Mouse (Mus musculus): ENCODE data around the gene Tnnt1. TPM values are rescaled to one million over a fixed set of nuclear protein-coding genes. Genes with fewer than 3 reads are reported as not detected.
"Not testable (repeated sequence)": the region's sequence is repeated elsewhere in the genome, so short reads cannot be mapped to it uniquely, and the experiment has no call there.

Gene Tnnt1
- total RNA-seq (2015; ENCODE audit: low replicate concordance) (1.3 TPM in 1 of 2 replicates, not detected in the other), total RNA-seq (2017; ENCODE audit: low replicate concordance) (3.8 and 7.2 TPM in 2 replicates)

GRCm38 (mm10) chr7:4516332-4517050 is at the start of gene Tnnt1:
TSS of gene Tnnt1 (minus strand) at chr7:4516382.
- ATAC-seq (replicated peaks; ENCODE audit: low FRiP score, poor library complexity, severe bottlenecking), result no peak

DNA sequence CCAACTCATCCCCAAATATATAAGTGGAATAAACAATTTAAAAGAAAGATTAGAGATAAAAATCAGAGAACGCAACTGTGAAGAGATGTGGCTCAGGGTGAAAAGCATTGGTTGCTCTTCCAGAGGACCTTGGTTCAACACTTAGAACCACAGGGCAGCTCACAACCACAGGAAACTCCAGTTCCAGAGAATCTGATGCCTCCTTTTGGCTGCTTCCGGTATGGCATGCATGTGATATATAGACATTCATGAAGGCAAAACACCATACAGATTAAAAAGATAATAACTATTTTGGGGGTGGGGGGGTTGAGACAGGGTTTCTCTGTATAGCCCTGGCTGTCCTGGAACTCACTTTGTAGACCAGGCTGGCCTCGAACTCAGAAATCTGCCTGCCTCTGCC is 46.5 kb upstream of the Tnnt1 start:
- no peak for ATAC-seq (replicated peaks; ENCODE audit: low FRiP score, poor library complexity, severe bottlenecking)

DNA sequence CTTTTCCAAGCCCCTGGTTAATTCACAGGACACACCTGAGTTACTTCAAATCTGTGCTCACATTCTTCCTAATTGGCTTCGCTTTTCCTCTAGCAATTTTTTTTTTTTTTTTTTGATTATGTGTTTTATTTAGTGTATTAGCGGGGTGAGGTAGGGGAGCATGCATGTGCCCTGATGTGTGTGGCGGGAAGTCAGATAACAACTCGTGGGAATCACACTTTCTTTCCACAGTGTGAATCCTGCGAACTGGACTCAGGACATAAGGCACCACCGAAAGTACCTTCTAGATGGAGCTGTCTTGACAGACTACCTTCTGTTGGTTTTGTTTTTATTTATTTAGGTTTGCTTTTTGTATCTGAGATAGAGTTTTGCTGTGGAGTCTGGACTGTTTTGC is 41.0 kb upstream of the Tnnt1 start:
- ATAC-seq (replicated peaks; ENCODE audit: low FRiP score, poor library complexity, severe bottlenecking), result no peak; the same call in 1 of the 2 replicates

GRCm38 (mm10) chr7:4556256-4557166 is 40.3 kb upstream of the Tnnt1 start:
- peak; percentile 96 for ATAC-seq (replicated peaks; ENCODE audit: low FRiP score, poor library complexity, severe bottlenecking)

DNA sequence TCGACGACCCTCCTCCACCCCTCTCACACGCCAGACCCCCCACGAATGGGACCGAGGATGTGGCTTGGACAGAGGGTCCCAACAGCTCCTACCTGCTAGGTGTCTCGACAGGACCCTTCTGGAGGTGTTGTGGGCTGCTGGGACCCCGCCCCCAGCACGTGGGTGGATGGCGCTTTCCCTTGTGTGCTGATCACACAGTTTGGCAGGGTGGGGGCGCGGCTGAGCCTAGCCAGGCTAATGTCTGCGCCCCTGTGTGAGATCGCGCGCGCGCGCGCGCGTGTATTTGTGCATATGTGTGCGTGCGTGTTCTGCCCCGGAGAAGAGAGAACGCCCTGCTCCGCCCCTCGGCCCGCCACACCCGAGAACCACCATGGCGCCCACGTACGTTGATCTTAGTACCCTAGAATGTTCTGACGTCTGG is 31.0 kb upstream of the Tnnt1 start, which contains the start of gene Syt5:
TSS of gene Syt5 (minus strand) at position 321 of the 421 bp plus-strand sequence.
- no peak for ATAC-seq (replicated peaks; ENCODE audit: low FRiP score, poor library complexity, severe bottlenecking)

DNA sequence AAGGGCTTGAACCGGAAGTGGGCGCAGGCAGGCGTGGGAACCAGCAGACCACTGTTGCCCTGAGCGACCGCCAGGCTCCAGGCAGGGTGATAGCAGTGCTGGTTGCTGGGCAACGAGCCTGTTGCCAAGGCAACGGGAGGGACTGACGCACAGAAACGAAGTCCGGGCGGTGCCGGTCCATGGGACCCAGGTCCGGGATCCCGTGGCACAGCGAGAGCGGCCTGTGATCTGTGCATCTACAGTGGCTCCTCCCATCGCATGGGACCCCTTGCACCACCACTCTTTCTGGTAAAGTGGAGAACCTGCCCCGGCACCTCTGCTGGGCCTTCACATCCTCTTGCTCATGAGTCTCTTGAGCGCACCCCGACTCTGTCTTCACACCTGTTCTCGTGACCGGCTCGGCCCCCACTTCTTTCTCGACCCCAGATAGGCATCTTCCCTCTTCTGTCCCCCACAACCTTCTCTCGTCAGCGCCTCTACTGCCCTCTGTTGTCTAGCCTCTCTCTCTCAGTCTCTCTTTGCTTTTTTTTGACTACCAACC is 30.5 kb upstream of the Tnnt1 start:
- peak; percentile 36; the same call in 1 of the 2 replicates for ATAC-seq (replicated peaks; ENCODE audit: low FRiP score, poor library complexity, severe bottlenecking)

DNA sequence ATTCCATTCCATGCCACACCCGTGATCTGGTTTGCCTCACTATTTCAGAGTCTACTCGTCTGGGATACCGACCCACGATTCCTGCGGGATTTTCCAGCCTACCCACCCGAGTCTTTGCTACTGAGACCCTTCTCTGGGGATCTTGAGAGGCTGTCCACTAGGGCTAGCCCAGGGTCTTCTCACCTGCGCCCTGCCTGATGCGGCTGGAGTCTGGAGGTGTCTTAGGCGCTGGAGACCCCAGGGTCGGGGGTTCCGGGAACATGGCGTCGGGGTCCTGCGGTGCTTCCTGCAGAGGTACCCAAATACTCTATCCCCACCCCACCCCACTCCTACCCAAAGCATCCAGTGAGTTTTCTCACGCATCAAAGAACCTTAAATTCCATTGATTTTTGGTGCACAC is 29.9 kb upstream of the Tnnt1 start:
- ATAC-seq (replicated peaks; ENCODE audit: low FRiP score, poor library complexity, severe bottlenecking), result no peak

DNA sequence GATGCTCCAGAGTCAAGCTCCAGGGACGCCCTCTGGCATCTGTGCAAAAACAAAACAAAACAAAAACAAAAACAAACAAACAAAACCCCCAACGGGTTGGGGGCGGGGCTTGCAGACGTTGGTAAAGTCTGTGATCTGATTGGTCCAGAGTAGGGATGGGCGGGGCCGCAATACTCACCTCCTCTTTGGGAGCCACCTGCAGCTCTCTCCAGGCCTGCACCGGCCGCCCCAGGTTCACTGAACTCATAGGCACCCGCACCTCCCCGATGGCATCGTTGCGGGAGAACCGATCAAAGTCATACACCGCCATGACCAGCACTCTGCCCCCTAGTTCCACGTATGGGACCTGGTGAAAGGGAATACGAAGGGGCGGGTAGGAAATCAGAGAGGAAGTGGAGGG is 25.8 kb upstream of the Tnnt1 start:
- ATAC-seq (replicated peaks; ENCODE audit: low FRiP score, poor library complexity, severe bottlenecking), result peak; percentile 64; the same call in 1 of the 2 replicates

DNA sequence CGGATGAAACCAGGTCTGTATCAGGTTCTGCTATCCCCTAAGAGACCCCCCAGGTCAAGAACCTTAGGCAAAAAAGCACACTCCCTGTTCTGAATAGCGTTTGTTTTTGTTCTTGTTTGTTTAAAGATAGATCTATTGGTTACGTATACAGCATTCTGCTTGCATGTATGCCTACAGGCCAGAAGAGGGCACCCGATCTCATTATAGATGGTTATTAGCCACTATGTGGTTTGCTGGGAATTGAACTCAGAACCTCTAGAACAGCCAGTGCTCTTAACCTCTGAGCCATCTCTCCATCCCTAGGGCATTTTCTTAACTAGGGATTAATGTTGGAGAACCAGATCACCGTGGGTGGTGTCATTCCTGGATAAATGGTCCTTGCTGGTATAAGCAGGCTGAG is 25.2 kb upstream of the Tnnt1 start:
- ATAC-seq (replicated peaks; ENCODE audit: low FRiP score, poor library complexity, severe bottlenecking), result no peak

GRCm38 (mm10) chr7:4539019-4539418 is 22.8 kb upstream of the Tnnt1 start:
- no peak for ATAC-seq (replicated peaks; ENCODE audit: low FRiP score, poor library complexity, severe bottlenecking)

GRCm38 (mm10) chr7:4537181-4537580 is 21.0 kb upstream of the Tnnt1 start:
- no peak for ATAC-seq (replicated peaks; ENCODE audit: low FRiP score, poor library complexity, severe bottlenecking)

- no peak for ATAC-seq (replicated peaks; ENCODE audit: low FRiP score, poor library complexity, severe bottlenecking)
Observed at GRCm38 (mm10) chr7:4536369-4536768, 20.2 kb upstream of the Tnnt1 start.

- ATAC-seq (replicated peaks; ENCODE audit: low FRiP score, poor library complexity, severe bottlenecking), result no peak
Observed at GRCm38 (mm10) chr7:4532005-4532729, 16.0 kb upstream of the Tnnt1 start, which contains the start of gene Dnaaf3. TSS of gene Dnaaf3 (minus strand) at chr7:4532453.

DNA sequence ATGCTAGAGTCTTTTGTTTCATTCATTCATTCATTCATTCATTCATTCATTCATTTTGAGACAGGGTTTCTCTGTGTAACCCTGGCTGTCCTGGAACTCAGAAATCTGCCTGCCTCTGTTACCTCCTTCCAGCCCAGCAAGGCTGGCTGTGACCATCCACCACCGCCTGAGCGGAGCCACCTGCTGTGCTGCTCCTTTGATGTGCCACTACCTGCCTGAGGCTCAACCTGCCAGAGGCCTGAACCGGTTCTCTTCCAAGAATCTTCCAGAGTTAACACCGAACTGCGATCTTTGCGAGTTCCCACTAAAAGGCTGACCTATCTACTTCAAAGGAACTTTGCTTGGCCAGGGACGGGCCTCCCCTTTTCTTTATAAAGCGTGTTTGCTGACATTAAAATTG is 14.0 kb upstream of the Tnnt1 start:
- not testable (repeated sequence) for ATAC-seq (replicated peaks; ENCODE audit: low FRiP score, poor library complexity, severe bottlenecking)

DNA sequence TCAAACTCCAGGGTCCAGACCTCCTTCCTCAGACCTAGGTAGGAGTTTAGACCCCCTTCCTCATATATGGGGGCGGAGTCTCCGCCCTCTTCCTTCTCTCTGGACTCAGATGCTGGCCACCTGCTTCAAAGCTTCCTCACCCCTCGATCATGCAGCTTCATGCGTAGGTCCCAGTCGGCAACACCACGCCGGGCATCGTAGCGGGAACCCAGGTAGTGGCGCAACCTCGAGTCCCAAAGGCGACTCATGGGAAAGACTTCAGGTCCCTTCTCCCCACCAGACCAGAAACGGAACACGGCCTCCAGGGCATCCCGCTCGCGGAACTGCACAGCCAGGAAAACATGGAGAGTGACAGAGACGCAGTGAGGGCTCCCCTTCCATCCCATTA is 11.1 kb upstream of the Tnnt1 start:
- no peak for ATAC-seq (replicated peaks; ENCODE audit: low FRiP score, poor library complexity, severe bottlenecking)

GRCm38 (mm10) chr7:4526341-4527301 is 10.4 kb upstream of the Tnnt1 start:
- ATAC-seq (replicated peaks; ENCODE audit: low FRiP score, poor library complexity, severe bottlenecking), result peak; percentile 82

GRCm38 (mm10) chr7:4524212-4524922 is 8.2 kb upstream of the Tnnt1 start, which contains the start of gene Tnni3:
TSS of gene Tnni3 (minus strand) at chr7:4524229.
- ATAC-seq (replicated peaks; ENCODE audit: low FRiP score, poor library complexity, severe bottlenecking), result peak; percentile 74; the same call in 1 of the 2 replicates

All from erythroblast, adult 5-6 weeks (primary cell).